Mouse (Mus musculus): ENCODE results near the gene Tmem95. TPM values are rescaled to one million over a fixed set of nuclear protein-coding genes. Genes with fewer than 3 reads are reported as not detected.

Tmem95 gene
- total and polyA plus RNA-seq, 3 experiments = not detected

GRCm38 (mm10) chr11:69920266-69921031, 42.6 kb upstream of the Tmem95 start:
- dilution Hi-C loops (cut with MboI; ENCODE audit: extremely low pct_ligation_motif_present, extremely low pct_unique_long_range_greater_than_20kb, low sequenced_read_pairs) (no loop called here), in situ Hi-C loops (cut with MboI; ENCODE audit: low pct_ligation_motif_present, low pct_unique_long_range_greater_than_20kb, low sequenced_read_pairs) (no loop called here)
- peak; percentile 66 for DNase-seq (ENCODE audit: extremely low read depth)
- H3K36me3 ChIP-seq (replicated peaks in 1 of 2; ENCODE audit: control insufficient read depth in 1 of 2, insufficient read depth in 1 of 2, low read length in 1 of 2) = peaks cover 36 to 40% of the 10 kb centered on the region in 2 experiments
- H3K4me3 ChIP-seq (replicated peaks in 1 of 3; ENCODE audit: low read depth in 2 of 3, low read length in 2 of 3, poor library complexity in 1 of 3) = peak overlapping the region; percentile 90 to 99 (median 95)
- peak overlapping the region; percentile 89 for H3K27ac ChIP-seq (ENCODE audit: insufficient read depth, low read depth)
- peak overlapping the region; percentile 97 for H3K9ac ChIP-seq (ENCODE audit: insufficient read depth, low read depth)
- TF ChIP-seq USF2 (conservative IDR thresholded peaks at IDR 0.05; ENCODE audit: low read depth, low read length) = no peak
- TF ChIP-seq GABPA (IDR thresholded peaks at IDR 0.05; ENCODE audit: insufficient replicate concordance, low read depth, low read length) = no peak
- TF ChIP-seq IRF4 (IDR thresholded peaks at IDR 0.05; ENCODE audit: low read depth, low read length) = peak; percentile 12; the same call in 1 of the 2 replicates
- peak; percentile 82 for TF ChIP-seq MXI1 (IDR thresholded peaks at IDR 0.05; ENCODE audit: low read depth, low read length)
- no peak; the same call in 1 of the 2 replicates for TF ChIP-seq SIN3A (IDR thresholded peaks at IDR 0.05; ENCODE audit: low read length)
- 0 out of 2 replicates have a peak, but pooled peaks have one; percentile 8 for TF ChIP-seq ELF1 (IDR thresholded peaks at IDR 0.05; ENCODE audit: low read depth, low read length)
- TF ChIP-seq POLR2A (IDR thresholded peaks at IDR 0.05; ENCODE audit: low read depth, low read length) = no peak
- TF ChIP-seq RCOR1 (conservative IDR thresholded peaks at IDR 0.05; ENCODE audit: low read depth, low read length) = no peak
- no peak; the same call in 1 of the 2 replicates for TF ChIP-seq MEF2A (IDR thresholded peaks at IDR 0.05; ENCODE audit: borderline replicate concordance, low read depth, low read length)
- peak; percentile 98 for TF ChIP-seq MYC (IDR thresholded peaks at IDR 0.05; ENCODE audit: low read depth, low read length)
- TF ChIP-seq ETS1 (conservative IDR thresholded peaks at IDR 0.05; ENCODE audit: low read depth, low read length) = no peak
- TF ChIP-seq CTCF (conservative IDR thresholded peaks at IDR 0.05 in 1 of 2, IDR thresholded peaks at IDR 0.05 in 1 of 2; ENCODE audit: low read depth in 2 of 2, low read length in 2 of 2) = no peak
- TF ChIP-seq NRF1 (IDR thresholded peaks at IDR 0.05; ENCODE audit: low read depth, low read length) = no peak
- no peak for TF ChIP-seq ZKSCAN1 (IDR thresholded peaks at IDR 0.05; ENCODE audit: borderline replicate concordance, low read depth, low read length)
- peak; percentile 94 for TF ChIP-seq MAX (IDR thresholded peaks at IDR 0.05; ENCODE audit: low read length)
- TF ChIP-seq PAX5 (IDR thresholded peaks at IDR 0.05; ENCODE audit: low read length) = no peak
- peak; percentile 54 for TF ChIP-seq HCFC1 (IDR thresholded peaks at IDR 0.05; ENCODE audit: low read depth, low read length)
- TF ChIP-seq ZC3H11A (IDR thresholded peaks at IDR 0.05; ENCODE audit: low read depth, low read length) = no peak
- no peak for TF ChIP-seq SMC3 (IDR thresholded peaks at IDR 0.05; ENCODE audit: low read depth, low read length)
- TF ChIP-seq CHD2 (IDR thresholded peaks at IDR 0.05; ENCODE audit: low read length) = peak; percentile 86
- TF ChIP-seq TCF12 (IDR thresholded peaks at IDR 0.05; ENCODE audit: low read depth, low read length) = no peak; the same call in 1 of the 2 replicates
- TF ChIP-seq UBTF (IDR thresholded peaks at IDR 0.05; ENCODE audit: low read depth, low read length) = no peak
- TF ChIP-seq JUN (IDR thresholded peaks at IDR 0.05; ENCODE audit: insufficient read depth, low read depth, low read length) = no peak
- no peak for TF ChIP-seq POLR2AphosphoS2 (IDR thresholded peaks at IDR 0.05; ENCODE audit: low read depth, low read length)
- peak; percentile 27; the same call in 1 of the 2 replicates for TF ChIP-seq USF1 (IDR thresholded peaks at IDR 0.05; ENCODE audit: low read depth, low read length)
- TF ChIP-seq TBP (conservative IDR thresholded peaks at IDR 0.05; ENCODE audit: low read depth, low read length) = no peak
- no peak for TF ChIP-seq RAD21 (IDR thresholded peaks at IDR 0.05; ENCODE audit: low read depth, low read length)
- TF ChIP-seq BHLHE40 (IDR thresholded peaks at IDR 0.05; ENCODE audit: low read depth, low read length) = peak; percentile 85
- no peak for TF ChIP-seq KAT2A (IDR thresholded peaks at IDR 0.05; ENCODE audit: insufficient replicate concordance, low read length)
- TF ChIP-seq EP300 (IDR thresholded peaks at IDR 0.05; ENCODE audit: low read length) = no peak
- TF ChIP-seq MAFK (IDR thresholded peaks at IDR 0.05; ENCODE audit: insufficient replicate concordance, low read length) = no peak
- no peak for TF ChIP-seq CHD1 (IDR thresholded peaks at IDR 0.05; ENCODE audit: low read depth, low read length)
- TF ChIP-seq JUND (conservative IDR thresholded peaks at IDR 0.05; ENCODE audit: low read depth, low read length) = no peak
- 0 out of 2 replicates have a peak, but pooled peaks have one; percentile 26 for TF ChIP-seq MAZ (IDR thresholded peaks at IDR 0.05; ENCODE audit: low read depth, low read length)
- no peak for TF ChIP-seq ZMIZ1 (IDR thresholded peaks at IDR 0.05; ENCODE audit: low read depth, low read length)
- no peak for TF ChIP-seq NELFE (IDR thresholded peaks at IDR 0.05; ENCODE audit: low read depth, low read length)
- TF ChIP-seq E2F4 (IDR thresholded peaks at IDR 0.05; ENCODE audit: insufficient replicate concordance, low read depth, low read length) = no peak
- TF ChIP-seq ZNF384 (IDR thresholded peaks at IDR 0.05; ENCODE audit: low read depth, low read length) = no peak
- H3K4me2 ChIP-seq (ENCODE audit: insufficient read depth, low read depth, poor library complexity, severe bottlenecking) = peak overlapping the region; percentile 29; the same call in 1 of the 2 replicates
- no peaks in the 10 kb centered on the region for H3K27me3 ChIP-seq (replicated peaks)
- H3K79me2 ChIP-seq (replicated peaks; ENCODE audit: control insufficient read depth, extremely low read depth, insufficient read depth, poor library complexity, severe bottlenecking) = peaks cover 51% of the 10 kb centered on the region
- H3K9me3 ChIP-seq (replicated peaks; ENCODE audit: low read length) = no peaks in the 10 kb centered on the region
- H3K4me1 ChIP-seq (ENCODE audit: control insufficient read depth in 1 of 2, insufficient read depth in 2 of 2) = peaks cover 17 to 50% of the 10 kb centered on the region in 2 experiments

All from CH12.LX (cell line).